Mouse (Mus musculus): ENCODE data around the gene Col18a1.

Col18a1 gene

GRCm38 (mm10) chr10:77017662-77018061 is 148.7 kb downstream of the Col18a1 start:
- no peak for DNase-seq (ENCODE audit: low read depth, low spot score)

- DNase-seq (ENCODE audit: low read depth, low spot score) = no peak
These were observed 149.3 kb downstream of the Col18a1 start for GRCm38 (mm10) chr10:77017061-77017460.

DNA sequence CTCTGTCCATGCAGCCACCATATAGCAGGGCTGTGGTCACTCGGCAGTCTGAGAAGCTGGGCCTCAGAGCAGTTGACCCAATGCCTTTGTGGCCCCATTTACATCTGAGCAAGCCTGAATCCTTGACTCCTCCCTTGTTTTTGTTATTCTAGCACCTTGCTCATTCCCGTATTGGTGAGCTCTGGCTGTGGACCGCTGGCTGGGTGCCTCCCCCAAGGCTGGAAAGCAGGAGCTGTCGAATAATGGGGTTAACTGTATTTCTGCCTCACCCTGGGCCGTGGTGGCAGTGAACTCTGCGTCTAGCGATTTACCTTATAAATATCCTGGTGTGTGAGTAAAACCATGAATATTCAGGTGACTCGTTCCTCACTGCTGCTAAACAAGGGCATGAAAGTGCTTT is 149.8 kb downstream of the Col18a1 start:
- DNase-seq (ENCODE audit: low read depth, low spot score) = no peak

DNA sequence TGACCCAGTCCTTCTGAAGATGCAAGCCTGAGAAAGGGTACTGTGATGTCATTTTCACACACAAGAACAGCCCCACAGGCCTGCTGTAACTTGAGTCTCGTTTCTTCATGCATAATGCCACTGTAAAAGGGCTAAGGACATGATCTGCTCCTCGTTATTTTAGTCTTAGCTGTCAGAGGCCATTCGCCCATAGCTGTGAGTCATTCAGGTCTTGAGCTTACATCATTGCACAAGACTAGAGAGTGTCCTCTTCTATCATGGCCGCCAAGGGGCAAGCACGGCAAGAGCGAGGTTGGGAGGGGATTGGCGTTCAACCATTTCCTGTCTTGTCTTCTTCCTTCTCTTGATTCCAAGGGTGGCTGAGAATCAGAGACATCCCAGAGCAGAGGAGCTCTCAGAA is 150.3 kb downstream of the Col18a1 start:
- DNase-seq (ENCODE audit: low read depth, low spot score) = no peak

DNA sequence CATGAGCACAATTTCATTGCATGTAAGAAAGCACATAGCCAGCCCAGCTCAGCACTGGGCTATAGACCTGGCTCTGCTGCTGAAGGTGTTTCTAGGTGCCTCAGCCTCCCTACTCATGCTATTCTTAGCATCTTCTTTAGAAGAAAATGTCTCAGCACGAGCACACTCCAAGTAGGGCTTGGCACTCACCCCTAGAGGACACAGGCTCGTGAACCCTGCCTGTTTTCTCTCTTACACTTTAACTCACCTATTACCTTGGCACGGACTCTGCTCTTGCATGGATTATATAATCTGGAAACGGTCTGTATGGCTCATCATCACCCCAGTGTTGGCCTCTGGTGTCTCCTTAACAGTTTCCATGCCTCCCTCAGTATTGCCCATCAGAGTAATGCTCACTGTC is 154.7 kb downstream of the Col18a1 start:
- DNase-seq (ENCODE audit: low read depth, low spot score) = no peak

DNA sequence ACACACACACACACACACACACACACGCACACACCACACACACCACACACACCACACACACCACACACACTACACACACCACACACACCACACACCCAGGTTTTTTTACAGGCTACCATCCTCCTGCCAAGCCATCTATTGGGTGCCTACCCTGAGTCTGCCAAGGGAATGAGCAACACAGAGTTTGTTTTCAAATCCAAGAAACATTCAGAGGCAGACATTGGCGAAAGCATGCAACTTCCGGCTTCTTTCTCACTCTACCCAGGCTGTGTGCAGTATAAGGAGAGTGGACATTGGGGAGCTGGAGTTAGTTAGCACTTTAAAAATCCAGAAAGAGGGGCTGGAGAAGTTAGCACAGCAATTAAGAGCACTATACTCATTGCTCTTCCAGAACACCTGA is 157.7 kb downstream of the Col18a1 start:
- no peak for DNase-seq (ENCODE audit: low read depth, low spot score)

- no peak for DNase-seq (ENCODE audit: low read depth, low spot score)
These were observed 158.2 kb downstream of the Col18a1 start for GRCm38 (mm10) chr10:77008109-77008561.

GRCm38 (mm10) chr10:77007433-77008108 is 158.8 kb downstream of the Col18a1 start:
- DNase-seq (ENCODE audit: low read depth, low spot score) = no peak

DNA sequence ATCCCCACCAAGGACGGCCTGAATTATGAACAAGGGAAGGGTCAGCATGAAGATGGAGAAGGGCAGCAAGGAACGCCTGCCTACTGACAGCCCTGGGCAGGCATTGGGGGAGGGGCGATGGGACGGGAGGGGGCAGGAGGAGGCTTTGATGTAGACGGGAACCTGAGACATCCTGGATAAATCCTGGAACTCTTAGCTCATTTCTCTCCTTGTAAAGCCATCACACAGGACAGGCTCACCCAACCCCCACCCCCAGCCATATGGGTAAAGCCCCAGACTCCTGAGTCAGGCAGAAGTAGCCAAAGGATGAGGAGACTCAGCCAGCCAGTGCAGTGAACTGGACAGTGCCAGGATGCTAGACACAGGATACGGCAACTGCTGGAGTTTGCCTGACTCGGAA is 161.4 kb downstream of the Col18a1 start:
- no peak for DNase-seq (ENCODE audit: low read depth, low spot score)
